Mouse (Mus musculus): ENCODE results near the gene Sesn2. TPM values are rescaled to one million over a fixed set of nuclear protein-coding genes. Genes with fewer than 3 reads are reported as not detected.
"Not testable (repeated sequence)": the region's sequence is repeated elsewhere in the genome, so short reads cannot be mapped to it uniquely, and the experiment has no call there.

Gene Sesn2
- polyA plus RNA-seq (2015; fragmentation: Nextera tagmentation; extraction: Ambion mirVana) = 11.6 and 16.0 TPM in 2 replicates

- H3K9ac ChIP-seq (replicated peaks; ENCODE audit: low read depth) = peak within 1 kb of the TSS; percentile 88
- DNase-seq (ENCODE audit: low spot score) = peak; percentile 99
- H3K4me3 ChIP-seq (ENCODE audit: low read depth, low read length) = peak within 1 kb of the TSS; percentile 89
- 0% methylated on average over 32 of the region's 32 CpGs for WGBS
- H3K36me3 ChIP-seq (ENCODE audit: insufficient read depth, low read length) = no peaks in the 10 kb centered on the region
- no peaks in the 10 kb centered on the region for H3K27me3 ChIP-seq (replicated peaks; ENCODE audit: insufficient read depth, low read length)
- TF ChIP-seq CTCF (IDR thresholded peaks at IDR 0.05) (no peak), EP300 (IDR thresholded peaks at IDR 0.05) (no peak)
- peak; percentile 93 for ATAC-seq
- H3K9me3 ChIP-seq (ENCODE audit: low read length) = no peaks in the 10 kb centered on the region
- peak within 1 kb of the TSS; percentile 94 for H3K27ac ChIP-seq (ENCODE audit: low read length)
- H3K4me1 ChIP-seq (ENCODE audit: insufficient read depth, low read depth, low read length) = peaks cover 11% of the 10 kb centered on the region
- peak within 1 kb of the TSS; percentile 89 for H3K4me2 ChIP-seq (replicated peaks; ENCODE audit: low read depth, low read length)
Measured at GRCm38 (mm10) chr4:132510352-132510798, at the start of gene Sesn2. TSS of gene Sesn2 (minus strand) at chr4:132510501.

- not testable (repeated sequence) for ATAC-seq; H3K4me3 ChIP-seq (ENCODE audit: low read depth, low read length); H3K4me2 ChIP-seq (replicated peaks; ENCODE audit: low read depth, low read length); H3K9me3 ChIP-seq (ENCODE audit: low read length); H3K27ac ChIP-seq (ENCODE audit: low read length); H3K27me3 ChIP-seq (replicated peaks; ENCODE audit: insufficient read depth, low read length); H3K4me1 ChIP-seq (ENCODE audit: insufficient read depth, low read depth, low read length); H3K9ac ChIP-seq (replicated peaks; ENCODE audit: low read depth); DNase-seq (ENCODE audit: low spot score)
- WGBS = 82% methylated on average over 7 of the region's 7 CpGs
- H3K36me3 ChIP-seq (ENCODE audit: insufficient read depth, low read length) = peaks cover 10% of the 10 kb centered on the region
Measured at GRCm38 (mm10) chr4:132555550-132555949, 45.2 kb upstream of the Sesn2 start.

- TF ChIP-seq EP300 (IDR thresholded peaks at IDR 0.05) = peak; percentile 49; the same call in 1 of the 2 replicates
- TF ChIP-seq CTCF (IDR thresholded peaks at IDR 0.05) = no peak
- Histone ChIP-seq H3K36me3 (ENCODE audit: insufficient read depth, low read length) (peaks cover 15% of the 10 kb centered on the region), H3K27ac (ENCODE audit: low read length) (peak overlapping the region; percentile 57), H3K9me3 (ENCODE audit: low read length) (no peaks in the 10 kb centered on the region), H3K4me1 (ENCODE audit: insufficient read depth, low read depth, low read length) (no peaks in the 10 kb centered on the region), H3K4me2 (replicated peaks; ENCODE audit: low read depth, low read length) (no peak overlapping the region), H3K4me3 (ENCODE audit: low read depth, low read length) (no peak overlapping the region), H3K9ac (replicated peaks; ENCODE audit: low read depth) (0 out of 2 replicates have a peak overlapping the region, but pooled peaks have one; percentile 2), H3K27me3 (replicated peaks; ENCODE audit: insufficient read depth, low read length) (no peaks in the 10 kb centered on the region)
- DNase-seq (ENCODE audit: low spot score) (peak; percentile 56), ATAC-seq (peak; percentile 71)
- WGBS = 46% methylated on average over 8 of the region's 8 CpGs
Measured at GRCm38 (mm10) chr4:132554653-132555052, 44.4 kb upstream of the Sesn2 start.

- ATAC-seq = peak; percentile 87
- H3K9me3 ChIP-seq (ENCODE audit: low read length) = no peaks in the 10 kb centered on the region
- peaks cover 19% of the 10 kb centered on the region for H3K36me3 ChIP-seq (ENCODE audit: insufficient read depth, low read length)
- 48% methylated on average over 5 of the region's 5 CpGs for WGBS
- H3K4me1 ChIP-seq (ENCODE audit: insufficient read depth, low read depth, low read length) = no peaks in the 10 kb centered on the region
- no peak overlapping the region for H3K4me3 ChIP-seq (ENCODE audit: low read depth, low read length)
- peak; percentile 76 for DNase-seq (ENCODE audit: low spot score)
- H3K27me3 ChIP-seq (replicated peaks; ENCODE audit: insufficient read depth, low read length) = no peaks in the 10 kb centered on the region
- H3K9ac ChIP-seq (replicated peaks; ENCODE audit: low read depth) = 0 out of 2 replicates have a peak overlapping the region, but pooled peaks have one; percentile 2
- peak overlapping the region; percentile 57 for H3K27ac ChIP-seq (ENCODE audit: low read length)
- peak; percentile 32; the same call in 1 of the 2 replicates for TF ChIP-seq CTCF (IDR thresholded peaks at IDR 0.05)
- no peak for TF ChIP-seq EP300 (IDR thresholded peaks at IDR 0.05)
- H3K4me2 ChIP-seq (replicated peaks; ENCODE audit: low read depth, low read length) = no peak overlapping the region
Measured at GRCm38 (mm10) chr4:132554221-132554620, 43.9 kb upstream of the Sesn2 start.

GRCm38 (mm10) chr4:132545851-132546250 is 35.5 kb upstream of the Sesn2 start:
- peaks cover 52% of the 10 kb centered on the region for H3K36me3 ChIP-seq (ENCODE audit: insufficient read depth, low read length)
- H3K9me3 ChIP-seq (ENCODE audit: low read length) = no peaks in the 10 kb centered on the region
- peak; percentile 78 for DNase-seq (ENCODE audit: low spot score)
- WGBS = 23% methylated on average over 8 of the region's 8 CpGs
- H3K27ac ChIP-seq (ENCODE audit: low read length) = no peak overlapping the region
- TF ChIP-seq CTCF (IDR thresholded peaks at IDR 0.05) (peak; percentile 81), EP300 (IDR thresholded peaks at IDR 0.05) (no peak)
- no peaks in the 10 kb centered on the region for H3K27me3 ChIP-seq (replicated peaks; ENCODE audit: insufficient read depth, low read length)
- no peak overlapping the region for H3K9ac ChIP-seq (replicated peaks; ENCODE audit: low read depth)
- H3K4me1 ChIP-seq (ENCODE audit: insufficient read depth, low read depth, low read length) = no peaks in the 10 kb centered on the region
- peak; percentile 73 for ATAC-seq
- no peak overlapping the region for H3K4me2 ChIP-seq (replicated peaks; ENCODE audit: low read depth, low read length)
- H3K4me3 ChIP-seq (ENCODE audit: low read depth, low read length) = no peak overlapping the region

- Histone ChIP-seq H3K9me3 (ENCODE audit: low read length) (no peaks in the 10 kb centered on the region), H3K27me3 (replicated peaks; ENCODE audit: insufficient read depth, low read length) (no peaks in the 10 kb centered on the region), H3K4me2 (replicated peaks; ENCODE audit: low read depth, low read length) (no peak overlapping the region), H3K27ac (ENCODE audit: low read length) (no peak overlapping the region), H3K4me1 (ENCODE audit: insufficient read depth, low read depth, low read length) (no peaks in the 10 kb centered on the region), H3K9ac (replicated peaks; ENCODE audit: low read depth) (no peak overlapping the region), H3K36me3 (ENCODE audit: insufficient read depth, low read length) (peaks cover 47% of the 10 kb centered on the region), H3K4me3 (ENCODE audit: low read depth, low read length) (no peak overlapping the region)
- DNase-seq (ENCODE audit: low spot score) = no peak
- 35% methylated on average over 1 of the region's 1 CpGs for WGBS
- no peak for ATAC-seq
- TF ChIP-seq CTCF (IDR thresholded peaks at IDR 0.05) (peak; percentile 16; the same call in 1 of the 2 replicates), EP300 (IDR thresholded peaks at IDR 0.05) (no peak)
Measured at GRCm38 (mm10) chr4:132542724-132543123, 32.4 kb upstream of the Sesn2 start.
